Mouse (Mus musculus) myocyte (in vitro differentiated cells): ENCODE data around the gene Ebi3.

Experiments used
- CEBPB ChIP-seq: IDR thresholded peaks from 2 replicates; pipeline ENCODE4 v1.6.1; 2011; ENCODE audit warnings: mild to moderate bottlenecking, moderate library complexity; ENCODE audit not compliant: poor library complexity, insufficient read depth, severe bottlenecking
- MYOD1 ChIP-seq, 3 experiments: IDR thresholded peaks; one replicate each; pipeline ENCODE4 v1.6.1; 2011; ENCODE audit warnings: control low read depth in 2 of 3, low read depth in 2 of 3, mild to moderate bottlenecking in 2 of 3, moderate library complexity in 1 of 3; ENCODE audit not compliant: insufficient read length in 2 of 3, control insufficient read depth in 1 of 3
- POLR2A ChIP-seq: IDR thresholded peaks from one replicate; pipeline ENCODE4 v1.6.1; 2011; ENCODE audit warnings: low read depth, mild to moderate bottlenecking, control low read depth, moderate library complexity; ENCODE audit not compliant: insufficient read length
- POLR2AphosphoS2 ChIP-seq: IDR thresholded peaks from one replicate; pipeline ENCODE4 v1.6.1; 2011; ENCODE audit warnings: low read depth, control low read depth; ENCODE audit not compliant: insufficient read length

DNA sequence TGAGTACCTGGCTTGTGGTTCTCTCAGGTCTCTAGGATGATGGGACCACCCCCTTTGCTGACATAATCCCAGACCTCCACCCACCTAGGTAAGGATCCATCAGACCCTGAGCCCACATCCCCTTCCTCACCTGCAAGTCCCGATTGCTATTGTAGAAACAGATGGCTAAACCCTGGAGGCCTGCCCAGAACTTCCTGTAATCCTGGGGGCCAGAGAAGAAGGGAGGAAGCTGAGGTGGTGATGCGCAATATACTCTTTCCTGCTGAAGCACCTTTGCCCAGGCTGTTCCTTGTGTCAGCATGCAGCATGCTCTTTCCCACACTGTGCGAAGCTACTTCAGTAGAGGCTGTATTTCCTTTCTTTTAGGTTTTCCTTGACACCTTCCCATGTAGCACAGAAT, 50.6 kb downstream of the Ebi3 start:
- TF ChIP-seq POLR2A: no peak
- no peak for TF ChIP-seq POLR2AphosphoS2
- no peak for TF ChIP-seq CEBPB
- no peak for TF ChIP-seq MYOD1 (IDR thresholded peaks at IDR 0.05; ENCODE audit: control insufficient read depth in 1 of 3, insufficient read length in 2 of 3, low read depth in 2 of 3)
